Mouse (Mus musculus) G1E (cell line): ENCODE results near the gene Cox11. TPM values are rescaled to one million over a fixed set of nuclear protein-coding genes. Genes with fewer than 3 reads are reported as not detected.
A peak's percentile ranks its signal among the peaks of the same experiment; 100 is the strongest.

Source experiments
- ATAC-seq: 2 replicates; pipeline ENCODE4 v1.8.0; 2016; ENCODE audit warnings: mild to moderate bottlenecking; ENCODE audit not compliant: insufficient number of reproducible peaks, poor library complexity, low FRiP score, severe bottlenecking; ENCODE audit errors: extremely low read depth
- DNase-seq: peaks from one replicate; pipeline ENCODE4 v3.0.0; 2012; ENCODE audit warnings: low spot score
- H3K27me3 ChIP-seq: 2 replicates; pipeline ENCODE4 v1.6.1; 2012; ENCODE audit warnings: mild to moderate bottlenecking, low read length, inconsistent platforms; ENCODE audit not compliant: insufficient read depth
- H3K36me3 ChIP-seq: replicated peaks from 2 replicates; pipeline ENCODE3; 2012; ENCODE audit warnings: mild to moderate bottlenecking, inconsistent platforms
- H3K4me1 ChIP-seq: 2 replicates; pipeline ENCODE4 v1.6.1; 2012; ENCODE audit warnings: low read depth, low read length, inconsistent platforms, mixed read lengths; ENCODE audit not compliant: insufficient read depth
- H3K4me3 ChIP-seq: 2 replicates; pipeline ENCODE4 v1.5.1; 2012; ENCODE audit warnings: low read depth, mild to moderate bottlenecking, inconsistent platforms, low read length, moderate library complexity, mixed read lengths
- H3K9me3 ChIP-seq: replicated peaks from 2 replicates; pipeline ENCODE4 v1.6.1; 2012; ENCODE audit warnings: inconsistent platforms
- CTCF ChIP-seq: IDR thresholded peaks from 2 replicates; pipeline ENCODE4 v1.5.1; 2012; ENCODE audit warnings: low read depth, low read length, inconsistent platforms, mixed read lengths
- GATA1 ChIP-seq: IDR thresholded peaks from 2 replicates; pipeline ENCODE4 v1.6.1; 2012; ENCODE audit warnings: borderline replicate concordance, low read length, inconsistent platforms, mixed read lengths
- GATA2 ChIP-seq: IDR thresholded peaks from 2 replicates; pipeline ENCODE4 v1.6.1; 2012; ENCODE audit warnings: low read depth, low read length, inconsistent platforms, borderline replicate concordance
- POLR2AphosphoS5 ChIP-seq: IDR thresholded peaks from 2 replicates; pipeline ENCODE4 v1.6.1; 2012; ENCODE audit warnings: low read depth, low read length, inconsistent platforms; ENCODE audit not compliant: insufficient replicate concordance
- TAL1 ChIP-seq: conservative IDR thresholded peaks from 2 replicates; pipeline ENCODE4 v1.6.1; 2012; ENCODE audit warnings: low read depth, low read length, inconsistent platforms, mixed read lengths
- polyA plus RNA-seq: library from polyadenylated mRNA; stranded (reverse); fragments of >175 nt; gene quantifications from 2 replicates; pipeline ENCODE4 v1.2.3, GENCODE M21; 2012
- total RNA-seq, 2 experiments: library from RNA; stranded (forward) in 1 of 2; stranded (reverse) in 1 of 2; fragments of 200-1000 nt in 1 of 2; fragments of >200 nt in 1 of 2; fragmentation: Nextera tagmentation in 1 of 2; gene quantifications; 2 replicates each; pipeline ENCODE4 v1.2.3; 2014 to 2017

The Cox11 gene
- total and polyA plus RNA-seq, 3 experiments = 11.6 to 26.9 (median 18.3) TPM

DNA sequence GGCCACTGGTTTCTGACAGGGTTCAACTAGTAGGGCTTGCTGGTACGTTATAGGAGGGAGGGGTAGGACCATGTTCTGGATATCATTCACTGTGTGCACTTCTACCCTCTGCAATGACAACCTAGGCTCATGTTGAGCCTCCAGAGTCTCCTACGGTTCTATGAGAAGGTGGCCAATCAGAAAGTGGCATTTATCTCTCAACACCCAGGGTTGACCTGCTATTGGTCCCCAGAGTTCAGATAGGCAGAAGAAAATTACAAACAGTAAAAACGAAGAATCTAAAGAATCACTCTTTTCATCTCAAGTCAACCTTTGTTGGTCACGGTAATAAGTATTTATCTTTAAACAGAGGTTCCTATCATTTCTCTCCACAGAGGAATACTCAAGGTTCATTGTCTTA, 28.9 kb downstream of the Cox11 start:
- H3K9me3 ChIP-seq = no peaks in the 10 kb centered on the region
- peaks cover 23% of the 10 kb centered on the region for H3K36me3 ChIP-seq
- ATAC-seq (no peak), DNase-seq (no peak)
- H3K4me1 ChIP-seq = peaks cover 50% of the 10 kb centered on the region
- TF ChIP-seq TAL1 (no peak), GATA2 (no peak), POLR2AphosphoS5 (no peak), CTCF (no peak), GATA1 (no peak)
- no peaks in the 10 kb centered on the region for H3K27me3 ChIP-seq
- no peak overlapping the region; the same call in 1 of the 2 replicates for H3K4me3 ChIP-seq

DNA sequence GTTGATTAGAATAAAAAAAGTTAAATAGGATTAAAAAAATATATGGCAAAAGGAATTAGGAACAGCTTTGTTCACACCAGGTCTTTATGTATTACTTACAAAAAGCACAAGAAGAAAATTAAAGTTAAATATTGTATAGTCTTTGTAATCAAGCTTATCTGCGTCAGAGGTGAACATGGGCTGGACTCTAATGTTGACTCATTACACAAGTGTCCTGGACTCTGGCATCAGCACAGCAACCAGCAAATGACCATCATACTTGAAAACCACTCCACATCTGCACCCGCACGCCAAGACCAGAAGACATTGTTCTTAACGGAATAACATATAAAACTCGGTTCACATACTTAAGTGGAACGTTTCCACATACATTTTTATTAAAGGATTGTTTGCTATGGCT, 29.4 kb downstream of the Cox11 start:
- no peak overlapping the region for H3K4me3 ChIP-seq
- peaks cover 23% of the 10 kb centered on the region for H3K36me3 ChIP-seq
- H3K9me3 ChIP-seq = no peaks in the 10 kb centered on the region
- DNase-seq = no peak
- TF ChIP-seq POLR2AphosphoS5 (no peak), CTCF (no peak), GATA1 (no peak)
- no peak for ATAC-seq
- H3K4me1 ChIP-seq = peaks cover 48% of the 10 kb centered on the region
- no peaks in the 10 kb centered on the region for H3K27me3 ChIP-seq

DNA sequence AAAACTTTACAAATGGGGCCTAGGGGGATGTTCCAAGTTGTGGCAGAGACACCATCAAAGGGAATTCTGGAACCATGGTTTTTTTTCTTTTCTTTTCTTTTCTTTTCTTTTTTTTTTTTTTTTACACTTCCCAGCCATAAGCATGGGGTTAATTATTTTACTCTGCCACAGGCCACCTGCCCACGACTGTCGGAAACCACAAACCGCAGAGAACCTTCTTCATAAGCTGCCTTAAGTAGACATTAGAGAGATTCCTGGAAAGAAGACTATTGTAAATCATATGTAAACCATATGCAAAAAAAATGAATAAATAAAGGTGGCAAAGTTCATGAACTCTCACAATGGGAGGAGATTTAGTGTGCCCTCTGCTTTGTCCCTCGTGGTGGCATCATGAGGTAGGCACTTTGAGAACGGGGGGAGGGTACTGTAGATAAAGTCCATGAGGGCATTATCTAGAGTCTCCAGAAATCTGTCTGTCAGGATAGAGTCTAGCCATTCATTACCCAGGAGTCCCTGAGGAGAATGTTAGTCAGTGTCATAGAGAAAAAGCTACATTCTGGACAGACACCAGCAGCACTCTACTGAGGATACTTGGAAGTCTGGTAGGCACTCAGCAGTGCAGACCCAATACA, 37.6 kb downstream of the Cox11 start:
- Histone ChIP-seq H3K4me1 (peaks cover 34% of the 10 kb centered on the region), H3K9me3 (no peaks in the 10 kb centered on the region), H3K36me3 (peaks cover 46% of the 10 kb centered on the region), H3K27me3 (no peaks in the 10 kb centered on the region), H3K4me3 (no peak overlapping the region; the same call in 1 of the 2 replicates)
- TF ChIP-seq POLR2AphosphoS5 (no peak), TAL1 (peak; percentile 55; the same call in 1 of the 2 replicates)
- DNase-seq (peak; percentile 40), ATAC-seq (peak; percentile 89)

DNA sequence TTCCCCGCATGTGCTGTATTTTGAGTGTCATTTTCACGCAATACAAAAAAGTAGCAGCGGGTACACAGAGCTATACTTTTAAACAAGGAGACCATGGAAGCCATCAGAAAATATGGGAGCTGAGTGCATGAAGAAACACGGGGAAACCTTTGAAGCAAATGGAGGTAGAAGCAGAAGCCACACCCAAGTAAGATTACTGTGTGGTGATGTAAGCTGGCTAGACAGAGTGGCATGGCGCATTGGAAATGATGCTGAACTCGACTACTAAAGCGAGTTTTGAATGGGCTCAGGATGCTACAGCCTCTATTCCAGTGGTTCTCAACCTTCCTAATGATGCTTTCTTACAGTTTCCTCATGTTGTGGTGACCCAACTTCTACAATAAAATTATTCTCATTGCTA, 39.1 kb downstream of the Cox11 start:
- H3K9me3 ChIP-seq = no peaks in the 10 kb centered on the region
- peaks cover 34% of the 10 kb centered on the region for H3K4me1 ChIP-seq
- H3K4me3 ChIP-seq = no peak overlapping the region
- DNase-seq (no peak), ATAC-seq (no peak)
- TF ChIP-seq TAL1 (no peak), GATA2 (no peak), GATA1 (no peak), POLR2AphosphoS5 (no peak), CTCF (no peak)
- peaks cover 54% of the 10 kb centered on the region for H3K36me3 ChIP-seq
- H3K27me3 ChIP-seq = no peaks in the 10 kb centered on the region

DNA sequence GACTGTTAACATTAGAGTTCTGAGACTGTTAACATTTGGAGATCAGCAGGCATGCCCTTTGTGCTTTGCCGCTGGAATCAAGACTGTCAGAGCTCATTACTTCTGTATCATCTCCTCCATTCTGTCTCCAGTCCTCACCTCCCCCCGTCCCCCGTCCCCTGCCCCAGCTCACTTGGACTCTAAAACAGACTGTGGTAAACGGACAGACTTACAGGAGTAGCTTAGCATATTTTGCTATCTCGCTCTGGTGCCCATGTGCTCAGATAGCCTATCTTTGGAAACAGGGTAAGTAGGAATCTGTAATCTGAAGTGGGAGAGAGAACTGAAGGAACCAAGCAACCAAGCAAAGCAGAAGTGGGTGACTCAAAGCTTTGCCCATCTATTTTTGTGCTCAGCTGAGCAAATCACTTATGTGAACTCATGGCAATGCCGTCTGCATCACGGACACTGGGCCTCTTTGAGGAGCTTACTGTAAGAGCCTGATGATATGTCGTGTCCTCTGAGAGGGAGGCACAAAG, 39.9 kb downstream of the Cox11 start:
- TF ChIP-seq TAL1 = no peak
- no peak for TF ChIP-seq GATA2
- TF ChIP-seq GATA1 = no peak
- TF ChIP-seq CTCF = no peak
- TF ChIP-seq POLR2AphosphoS5 = no peak
- ATAC-seq (no peak), DNase-seq (no peak)
- Histone ChIP-seq H3K9me3 (no peaks in the 10 kb centered on the region), H3K4me3 (no peak overlapping the region), H3K4me1 (peaks cover 34% of the 10 kb centered on the region), H3K36me3 (peaks cover 55% of the 10 kb centered on the region), H3K27me3 (no peaks in the 10 kb centered on the region)

DNA sequence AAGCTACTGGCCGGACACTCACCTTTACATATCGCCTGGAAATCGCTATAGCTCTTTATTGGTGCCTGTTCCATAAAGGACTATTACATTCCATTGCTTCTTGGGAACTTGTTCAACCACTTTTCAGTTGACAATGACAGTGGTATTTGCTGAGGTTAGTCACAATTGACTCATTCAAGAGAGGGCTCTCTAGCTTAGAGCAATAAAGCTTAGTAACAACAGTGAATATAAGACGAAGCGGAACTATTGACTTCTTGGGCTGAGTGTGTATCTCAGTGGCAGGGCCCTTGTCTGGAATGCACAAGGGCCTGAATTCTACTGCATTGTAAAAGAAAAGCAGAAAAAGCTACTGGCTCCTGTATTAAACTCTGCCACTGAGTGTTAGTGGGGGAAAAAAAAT, 40.6 kb downstream of the Cox11 start:
- TF ChIP-seq GATA2 (no peak), POLR2AphosphoS5 (no peak), GATA1 (no peak), CTCF (no peak), TAL1 (no peak)
- Histone ChIP-seq H3K4me1 (peaks cover 34% of the 10 kb centered on the region), H3K27me3 (no peaks in the 10 kb centered on the region), H3K9me3 (no peaks in the 10 kb centered on the region), H3K36me3 (peaks cover 51% of the 10 kb centered on the region), H3K4me3 (no peak overlapping the region)
- no peak for ATAC-seq
- no peak for DNase-seq

DNA sequence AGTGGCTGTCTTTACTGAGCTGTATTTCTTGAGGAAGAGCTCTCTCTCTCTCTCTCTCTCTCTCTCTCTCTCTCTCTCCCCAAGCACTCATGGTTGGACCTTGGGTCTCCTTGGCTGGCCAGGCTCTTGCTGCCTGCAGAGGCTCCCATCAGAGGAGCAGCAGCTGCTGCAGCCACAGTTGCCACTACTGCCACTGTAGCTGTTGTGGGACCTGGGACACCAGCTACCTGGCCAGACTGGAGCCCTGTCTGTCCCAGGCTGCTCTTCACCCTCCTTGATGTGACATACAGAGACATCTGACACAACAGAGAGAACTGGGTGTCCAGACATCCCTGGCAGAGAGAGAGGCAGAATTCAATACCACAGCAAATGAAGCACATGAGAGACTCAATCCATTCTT, 43.2 kb downstream of the Cox11 start:
- H3K9me3 ChIP-seq = no peaks in the 10 kb centered on the region
- H3K36me3 ChIP-seq = peaks cover 55% of the 10 kb centered on the region
- TF ChIP-seq TAL1 (no peak), GATA1 (no peak), GATA2 (no peak), POLR2AphosphoS5 (no peak), CTCF (no peak)
- no peak for DNase-seq
- no peak for ATAC-seq
- H3K27me3 ChIP-seq = no peaks in the 10 kb centered on the region
- peaks cover 27% of the 10 kb centered on the region for H3K4me1 ChIP-seq
- H3K4me3 ChIP-seq = no peak overlapping the region
